Mouse (Mus musculus) MEL (cell line): ENCODE results near the gene Olfr1354. TPM values are rescaled to one million over a fixed set of nuclear protein-coding genes. Genes with fewer than 3 reads are reported as not detected.
"Not testable (repeated sequence)": the region's sequence is repeated elsewhere in the genome, so short reads cannot be mapped to it uniquely, and the experiment has no call there.

Source experiments
- DNase-seq: peaks from one replicate; pipeline ENCODE4 v3.0.0; 2011; ENCODE audit warnings: low read depth, low spot score
- H3K27ac ChIP-seq: 2 replicates; pipeline ENCODE4 v1.5.1; 2012; ENCODE audit warnings: low read depth, mild to moderate bottlenecking, control low read depth, low read length, moderate library complexity; ENCODE audit not compliant: control insufficient read depth
- H3K27me3 ChIP-seq, 2 experiments: fragments of 150-350 bp in 1 of 2; sonication (generic) in 1 of 2; 2 replicates each; pipeline ENCODE4 v1.6.1; 2012; ENCODE audit warnings: low read length in 2 of 2, mild to moderate bottlenecking in 2 of 2, improper control_type of control experiment in 1 of 2, moderate library complexity in 1 of 2; ENCODE audit not compliant: insufficient read depth in 2 of 2, control insufficient read depth in 1 of 2
- H3K36me3 ChIP-seq, 2 experiments: 2 replicates each; pipeline ENCODE4 v1.6.1; 2012 to 2014; ENCODE audit warnings: low read length in 2 of 2, improper control_type of control experiment in 1 of 2, inconsistent platforms in 1 of 2, mild to moderate bottlenecking in 1 of 2; ENCODE audit not compliant: insufficient read depth in 2 of 2, control insufficient read depth in 1 of 2
- H3K4me1 ChIP-seq, 2 experiments: fragments of 150-350 bp in 1 of 2; sonication (generic) in 1 of 2; 2 replicates each; pipeline ENCODE4 v1.6.1; 2012; ENCODE audit warnings: low read length in 2 of 2, improper control_type of control experiment in 1 of 2, mild to moderate bottlenecking in 1 of 2; ENCODE audit not compliant: insufficient read depth in 2 of 2, control insufficient read depth in 1 of 2
- H3K4me3 ChIP-seq, 2 experiments: fragments of 150-350 bp in 1 of 2; sonication (generic) in 1 of 2; 2 replicates each; pipeline ENCODE4 v1.5.1; 2012; ENCODE audit warnings: low read depth in 2 of 2, low read length in 2 of 2, mild to moderate bottlenecking in 2 of 2, moderate library complexity in 2 of 2, control low read depth in 1 of 2, improper control_type of control experiment in 1 of 2; ENCODE audit not compliant: control insufficient read depth in 1 of 2, insufficient read depth in 1 of 2
- H3K79me2 ChIP-seq: 2 replicates; pipeline ENCODE4 v1.6.1; 2012; ENCODE audit warnings: mild to moderate bottlenecking, low read length, moderate library complexity; ENCODE audit not compliant: control insufficient read depth, poor library complexity, insufficient read depth
- H3K9ac ChIP-seq: 2 replicates; pipeline ENCODE4 v1.6.1; 2012; ENCODE audit warnings: low read depth, mild to moderate bottlenecking, control low read depth, low read length, moderate library complexity; ENCODE audit not compliant: control insufficient read depth, poor library complexity, severe bottlenecking
- H3K9me3 ChIP-seq: fragments of 150-350 bp; sonication (generic); replicated peaks from 2 replicates; pipeline ENCODE4 v1.6.1; 2012; ENCODE audit warnings: mild to moderate bottlenecking, low read length, improper control_type of control experiment, moderate library complexity; ENCODE audit not compliant: insufficient read depth
- EP300 ChIP-seq, 2 experiments: IDR thresholded peaks; 2 replicates each; pipeline ENCODE4 v1.6.1; 2011; ENCODE audit warnings: improper control_type of control experiment in 2 of 2, low read length in 2 of 2, low read depth in 1 of 2, mild to moderate bottlenecking in 1 of 2
- MAX ChIP-seq: IDR thresholded peaks from 2 replicates; pipeline ENCODE4 v1.6.1; 2011; ENCODE audit warnings: low read length, improper control_type of control experiment
- MYB ChIP-seq: IDR thresholded peaks from 2 replicates; pipeline ENCODE4 v1.6.1; 2011; ENCODE audit warnings: mild to moderate bottlenecking, low read depth, low read length, improper control_type of control experiment
- NRF1 ChIP-seq: IDR thresholded peaks from 2 replicates; pipeline ENCODE4 v1.6.1; 2014; ENCODE audit warnings: low read depth, mild to moderate bottlenecking, inconsistent platforms, low read length, improper control_type of control experiment, moderate library complexity; ENCODE audit not compliant: poor library complexity, insufficient read depth, severe bottlenecking
- POLR2AphosphoS2 ChIP-seq: IDR thresholded peaks from 2 replicates; pipeline ENCODE4 v1.6.1; 2011; ENCODE audit warnings: low read length, improper control_type of control experiment
- SIN3A ChIP-seq: IDR thresholded peaks from 2 replicates; pipeline ENCODE4 v1.6.1; 2012; ENCODE audit warnings: low read length, improper control_type of control experiment, inconsistent platforms
- TBP ChIP-seq: IDR thresholded peaks from 2 replicates; pipeline ENCODE4 v1.8.0; 2011; ENCODE audit warnings: low read depth, low read length, improper control_type of control experiment
- TCF12 ChIP-seq: IDR thresholded peaks from 2 replicates; pipeline ENCODE4 v1.6.1; 2014; ENCODE audit warnings: low read depth, mild to moderate bottlenecking, inconsistent platforms, low read length, improper control_type of control experiment, moderate library complexity
- USF2 ChIP-seq, 2 experiments: IDR thresholded peaks; 2 replicates each; pipeline ENCODE4 v1.6.1; 2011 to 2012; ENCODE audit warnings: improper control_type of control experiment in 2 of 2, low read length in 2 of 2, borderline replicate concordance in 1 of 2, inconsistent platforms in 1 of 2, low read depth in 1 of 2, mild to moderate bottlenecking in 1 of 2; ENCODE audit not compliant: insufficient read depth in 1 of 2
- ZMIZ1 ChIP-seq: IDR thresholded peaks from 2 replicates; pipeline ENCODE4 v1.6.1; 2012; ENCODE audit warnings: low read depth, mild to moderate bottlenecking, inconsistent platforms, low read length, improper control_type of control experiment, moderate library complexity
- polyA plus RNA-seq, 2 experiments: library from polyadenylated mRNA; stranded (reverse) in 1 of 2; unstranded in 1 of 2; fragments of >175 nt in 1 of 2; fragments of >200 nt in 1 of 2; gene quantifications; 2 replicates each; pipeline versions ENCODE4 v1.2.1 to v1.2.4; 2012; ENCODE audit warnings: low replicate concordance in 2 of 2, low read depth in 1 of 2; ENCODE audit not compliant: insufficient read length in 2 of 2, insufficient read depth in 1 of 2, missing spikeins in 1 of 2
- total RNA-seq: library from RNA; depleted of rRNA; stranded (reverse); fragments of 300-350 nt; gene quantifications from 2 replicates; pipeline ENCODE4 v1.2.3, GENCODE M21; 2012; rRNA removed

Gene Olfr1354
- total RNA-seq (not detected in 2 replicates), polyA plus RNA-seq (not detected)

- not testable (repeated sequence) for H3K27me3 ChIP-seq, H3K4me1 ChIP-seq, H3K36me3 ChIP-seq, H3K4me3 ChIP-seq, H3K27ac ChIP-seq, H3K9me3 ChIP-seq, H3K79me2 ChIP-seq, DNase-seq, H3K9ac ChIP-seq
Measured at GRCm38 (mm10) chr10:78912871-78913270, at the start of gene Olfr1354. TSS of gene Olfr1354 (plus strand) at chr10:78913171.

GRCm38 (mm10) chr10:78875240-78875639, 37.7 kb upstream of the Olfr1354 start, which contains the start of gene Olfr1355:
TSS of gene Olfr1355 (plus strand) at chr10:78875540.
- TF ChIP-seq MAX (no peak), POLR2AphosphoS2 (no peak), NRF1 (no peak), MYB (no peak), EP300 (IDR thresholded peaks at IDR 0.05; ENCODE audit: low read depth in 1 of 2, low read length in 2 of 2) (no peak), TCF12 (no peak), TBP (no peak), ZMIZ1 (no peak), USF2 (IDR thresholded peaks at IDR 0.05; ENCODE audit: borderline replicate concordance in 1 of 2, insufficient read depth in 1 of 2, low read depth in 1 of 2, low read length in 2 of 2) (no peak), SIN3A (no peak)
- no peak for DNase-seq

GRCm38 (mm10) chr10:78950336-78950735, 37.4 kb downstream of the Olfr1354 start, which contains the start of gene Olfr8:
TSS of gene Olfr8 (plus strand) at chr10:78950636.
- H3K4me1 ChIP-seq, H3K9ac ChIP-seq, H3K4me3 ChIP-seq, DNase-seq, H3K27ac ChIP-seq, H3K9me3 ChIP-seq, H3K27me3 ChIP-seq, H3K79me2 ChIP-seq, H3K36me3 ChIP-seq: not testable (repeated sequence)

More at GRCm38 (mm10) chr10:78875240-78875639, 37.7 kb upstream of the Olfr1354 start, which contains the start of gene Olfr1355:
- Histone ChIP-seq H3K27me3 (no peaks in the 10 kb centered on the region), H3K9ac (no peak within 1 kb of the TSS), H3K4me1 (no peaks in the 10 kb centered on the region), H3K36me3 (no peaks in the 10 kb centered on the region), H3K79me2 (no peaks in the 10 kb centered on the region), H3K4me3 (no peak within 1 kb of the TSS), H3K27ac (no peak within 1 kb of the TSS), H3K9me3 (no peaks in the 10 kb centered on the region)

GRCm38 (mm10) chr10:78963009-78963408, 50.0 kb downstream of the Olfr1354 start, which contains the start of gene Olfr1353:
TSS of gene Olfr1353 (plus strand) at chr10:78963309.
- not testable (repeated sequence) for H3K4me1 ChIP-seq, H3K27ac ChIP-seq, H3K4me3 ChIP-seq, DNase-seq, H3K27me3 ChIP-seq, H3K79me2 ChIP-seq, H3K9me3 ChIP-seq, H3K36me3 ChIP-seq, H3K9ac ChIP-seq
